Mouse (Mus musculus): ENCODE data around the gene Mrps35. TPM values are rescaled to one million over a fixed set of nuclear protein-coding genes. Genes with fewer than 3 reads are reported as not detected.

The Mrps35 gene
- polyA plus RNA-seq, 1 experiment, result 44.9 TPM

DNA sequence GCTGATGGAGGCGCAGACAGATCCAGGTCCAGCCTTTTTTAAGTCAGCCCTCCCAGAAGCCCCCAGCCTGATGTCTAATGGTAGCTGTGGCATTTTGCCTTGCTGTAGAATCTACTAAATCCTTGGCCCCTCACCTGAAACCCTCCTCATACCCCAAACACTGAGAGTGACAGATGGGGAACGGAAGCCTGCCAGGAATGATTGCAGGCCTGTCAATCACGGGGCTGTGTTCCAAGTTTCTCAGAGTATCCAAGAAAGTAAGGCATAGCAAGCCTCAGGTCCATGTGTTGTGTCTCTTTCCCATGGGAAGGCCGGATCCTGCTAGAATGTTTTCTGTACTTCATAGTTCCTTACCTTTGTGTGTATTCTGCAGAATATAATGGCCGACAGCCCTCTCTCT, 47.6 kb downstream of the Mrps35 start:
- Histone ChIP-seq H3K27me3 (ENCODE audit: control insufficient read depth, insufficient read depth, insufficient read length) (no peaks in the 10 kb centered on the region), H3K79me2 (ENCODE audit: control insufficient read depth, insufficient read depth) (peaks cover 21% of the 10 kb centered on the region), H3ac (ENCODE audit: control insufficient read depth, insufficient read length) (no peak overlapping the region), H3K36me3 (ENCODE audit: control insufficient read depth, insufficient read depth) (peaks cover 4% of the 10 kb centered on the region), H3K4me3 (peak overlapping the region; percentile 67), H3K4me2 (ENCODE audit: low read depth) (no peak overlapping the region)
- TF ChIP-seq E2F4 (IDR thresholded peaks at IDR 0.05; ENCODE audit: insufficient read depth), result no peak
- TF ChIP-seq TCF12 (IDR thresholded peaks at IDR 0.05; ENCODE audit: insufficient read depth, poor library complexity, severe bottlenecking), result no peak
- no peak for TF ChIP-seq TCF3 (IDR thresholded peaks at IDR 0.05; ENCODE audit: insufficient read length, low read depth)
- TF ChIP-seq POLR2AphosphoS2 (IDR thresholded peaks at IDR 0.05; ENCODE audit: insufficient read length, low read depth), result no peak
- no peak for TF ChIP-seq POLR2A (IDR thresholded peaks at IDR 0.05; ENCODE audit: insufficient read length, low read depth)
- TF ChIP-seq MAX (IDR thresholded peaks at IDR 0.05; ENCODE audit: low read depth), result no peak
- no peak for TF ChIP-seq MYOG (IDR thresholded peaks at IDR 0.05; ENCODE audit: control insufficient read depth in 1 of 3, insufficient read depth in 1 of 3, insufficient read length in 2 of 3, low read depth in 2 of 3)
- TF ChIP-seq REST (IDR thresholded peaks at IDR 0.05; ENCODE audit: insufficient read depth, insufficient read length), result no peak
- no peak for TF ChIP-seq MYOD1 (IDR thresholded peaks at IDR 0.05; ENCODE audit: control insufficient read depth in 1 of 3, insufficient read length in 2 of 3, low read depth in 2 of 3)
- no peak for TF ChIP-seq CEBPB (IDR thresholded peaks at IDR 0.05; ENCODE audit: insufficient read depth, poor library complexity, severe bottlenecking)
- TF ChIP-seq USF1 (IDR thresholded peaks at IDR 0.05; ENCODE audit: low read depth), result no peak
- TF ChIP-seq SRF (IDR thresholded peaks at IDR 0.05; ENCODE audit: control insufficient read depth, insufficient read length, low read depth), result no peak

DNA sequence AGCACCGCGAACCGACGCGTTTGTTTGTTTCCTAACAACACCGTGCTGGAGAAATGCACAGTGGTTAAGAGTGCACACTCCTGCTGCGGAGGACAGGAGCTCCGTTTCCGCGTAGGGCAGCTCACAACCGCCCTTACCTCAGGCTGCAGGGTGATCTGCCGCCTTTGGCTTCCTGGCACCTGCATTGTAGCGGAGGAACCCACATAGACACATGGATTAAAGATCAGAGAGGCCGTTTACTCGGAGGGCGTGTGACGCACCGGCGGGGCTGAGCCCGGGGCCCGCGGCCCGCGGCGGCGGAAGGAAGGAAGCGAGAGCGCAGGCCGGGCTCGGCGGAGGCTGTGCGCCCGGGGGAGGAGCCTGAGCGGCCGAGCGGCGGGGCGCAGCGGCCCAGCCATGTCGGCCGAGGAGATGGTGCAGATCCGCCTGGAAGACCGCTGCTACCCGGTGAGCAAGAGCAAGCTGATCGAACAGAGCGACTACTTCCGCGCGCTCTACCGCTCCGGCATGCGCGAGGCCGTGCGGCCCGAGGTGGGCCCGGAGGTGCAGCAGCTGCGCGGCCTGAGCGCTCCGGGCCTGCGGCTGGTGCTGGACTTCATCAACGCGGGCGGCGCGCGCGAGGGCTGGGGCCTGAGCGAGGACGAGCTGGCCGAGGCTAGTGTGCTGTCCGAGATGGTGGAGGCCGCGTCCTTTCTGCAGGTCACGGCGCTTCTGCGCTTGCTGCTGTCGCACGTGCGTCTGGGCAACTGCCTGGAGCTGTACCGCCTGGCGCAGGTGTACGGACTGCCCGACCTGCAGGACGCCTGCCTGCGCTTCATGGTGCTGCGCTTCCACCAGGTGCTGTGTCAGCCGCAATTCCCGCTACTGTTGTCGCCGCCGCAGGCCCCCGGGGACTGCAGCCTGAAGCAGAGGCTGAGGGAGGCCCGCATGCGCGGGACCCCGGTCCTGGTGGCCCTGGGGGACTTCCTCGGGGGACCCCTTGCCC, 48.9 kb downstream of the Mrps35 start, which contains the start of gene Klhl42:
Gene Klhl42 (plus strand): TSS at position 244 of the 985 bp plus-strand sequence.
- Histone ChIP-seq H3ac (ENCODE audit: control insufficient read depth, insufficient read length) (peak within 1 kb of the TSS; percentile 58), H3K4me3 (peak within 1 kb of the TSS; percentile 67), H3K4me2 (ENCODE audit: low read depth) (peak within 1 kb of the TSS; percentile 94), H3K79me2 (ENCODE audit: control insufficient read depth, insufficient read depth) (peaks cover 24% of the 10 kb centered on the region), H3K36me3 (ENCODE audit: control insufficient read depth, insufficient read depth) (peaks cover 4% of the 10 kb centered on the region), H3K27me3 (ENCODE audit: control insufficient read depth, insufficient read depth, insufficient read length) (no peaks in the 10 kb centered on the region)
- TF ChIP-seq MAX (IDR thresholded peaks at IDR 0.05; ENCODE audit: low read depth) (no peak), MYOG (IDR thresholded peaks at IDR 0.05; ENCODE audit: control insufficient read depth in 1 of 3, insufficient read depth in 1 of 3, insufficient read length in 2 of 3, low read depth in 2 of 3) (peak in 2 of 3 experiments; percentile 45 to 54), SRF (IDR thresholded peaks at IDR 0.05; ENCODE audit: control insufficient read depth, insufficient read length, low read depth) (no peak), POLR2A (IDR thresholded peaks at IDR 0.05; ENCODE audit: insufficient read length, low read depth) (peak; percentile 84), USF1 (IDR thresholded peaks at IDR 0.05; ENCODE audit: low read depth) (no peak), POLR2AphosphoS2 (IDR thresholded peaks at IDR 0.05; ENCODE audit: insufficient read length, low read depth) (peak; percentile 86), REST (IDR thresholded peaks at IDR 0.05; ENCODE audit: insufficient read depth, insufficient read length) (no peak)

DNA sequence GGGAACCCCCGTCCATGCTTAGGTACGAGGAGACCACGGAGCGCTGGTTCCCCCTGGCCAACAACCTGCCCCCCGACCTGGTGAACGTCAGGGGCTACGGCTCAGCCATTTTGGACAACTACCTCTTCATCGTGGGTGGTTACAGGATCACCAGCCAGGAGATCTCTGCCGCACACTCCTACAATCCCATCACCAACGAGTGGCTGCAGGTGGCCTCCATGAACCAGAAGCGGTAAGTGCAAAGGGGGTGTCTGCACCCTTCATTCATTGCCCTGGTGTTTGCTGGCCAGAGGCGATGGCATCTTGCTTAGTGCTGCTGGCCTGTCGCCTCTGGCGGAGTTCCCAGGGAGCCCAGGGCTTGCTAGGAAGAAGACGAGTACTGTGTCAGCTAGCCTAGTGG, 49.6 kb downstream of the Mrps35 start:
- TF ChIP-seq POLR2AphosphoS2 (IDR thresholded peaks at IDR 0.05; ENCODE audit: insufficient read length, low read depth), result no peak
- TF ChIP-seq SRF (IDR thresholded peaks at IDR 0.05; ENCODE audit: control insufficient read depth, insufficient read length, low read depth), result no peak
- TF ChIP-seq MYOD1 (IDR thresholded peaks at IDR 0.05; ENCODE audit: control insufficient read depth in 1 of 3, insufficient read length in 2 of 3, low read depth in 2 of 3), result no peak
- no peak for TF ChIP-seq REST (IDR thresholded peaks at IDR 0.05; ENCODE audit: insufficient read depth, insufficient read length)
- TF ChIP-seq POLR2A (IDR thresholded peaks at IDR 0.05; ENCODE audit: insufficient read length, low read depth), result no peak
- no peak for TF ChIP-seq E2F4 (IDR thresholded peaks at IDR 0.05; ENCODE audit: insufficient read depth)
- no peak for TF ChIP-seq TCF12 (IDR thresholded peaks at IDR 0.05; ENCODE audit: insufficient read depth, poor library complexity, severe bottlenecking)
- no peak for TF ChIP-seq USF1 (IDR thresholded peaks at IDR 0.05; ENCODE audit: low read depth)
- TF ChIP-seq MYOG (IDR thresholded peaks at IDR 0.05; ENCODE audit: control insufficient read depth in 1 of 3, insufficient read depth in 1 of 3, insufficient read length in 2 of 3, low read depth in 2 of 3), result no peak
- no peak for TF ChIP-seq TCF3 (IDR thresholded peaks at IDR 0.05; ENCODE audit: insufficient read length, low read depth)
- TF ChIP-seq MAX (IDR thresholded peaks at IDR 0.05; ENCODE audit: low read depth), result no peak
- Histone ChIP-seq H3ac (ENCODE audit: control insufficient read depth, insufficient read length) (peak overlapping the region; percentile 58), H3K4me2 (ENCODE audit: low read depth) (peak overlapping the region; percentile 90), H3K27me3 (ENCODE audit: control insufficient read depth, insufficient read depth, insufficient read length) (no peaks in the 10 kb centered on the region), H3K36me3 (ENCODE audit: control insufficient read depth, insufficient read depth) (peaks cover 4% of the 10 kb centered on the region), H3K79me2 (ENCODE audit: control insufficient read depth, insufficient read depth) (peaks cover 24% of the 10 kb centered on the region), H3K4me3 (peak overlapping the region; percentile 67)

DNA sequence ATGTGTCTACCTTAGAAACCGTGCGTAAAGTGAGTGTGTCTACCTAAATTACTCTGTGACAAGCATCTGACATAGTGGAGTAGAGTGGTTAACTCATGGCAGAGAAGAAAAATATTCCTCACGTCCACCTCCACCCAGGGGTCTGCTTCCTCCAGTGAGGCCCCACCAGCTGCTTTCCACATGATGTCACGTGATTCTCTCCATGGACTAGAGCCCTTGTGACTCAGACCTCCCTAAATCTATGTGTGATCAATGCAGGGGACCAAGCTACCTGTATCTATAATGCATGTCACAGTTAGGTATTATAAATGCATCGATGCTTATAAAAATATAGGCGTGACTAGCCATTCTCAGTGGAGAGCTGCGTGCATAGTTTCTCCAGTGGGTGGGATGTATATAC, 52.2 kb downstream of the Mrps35 start:
- no peaks in the 10 kb centered on the region for H3K27me3 ChIP-seq (ENCODE audit: control insufficient read depth, insufficient read depth, insufficient read length)
- H3K79me2 ChIP-seq (ENCODE audit: control insufficient read depth, insufficient read depth), result peaks cover 24% of the 10 kb centered on the region
- H3K4me3 ChIP-seq, result no peak overlapping the region
- no peak overlapping the region for H3K4me2 ChIP-seq (ENCODE audit: low read depth)
- H3K36me3 ChIP-seq (ENCODE audit: control insufficient read depth, insufficient read depth), result peaks cover 4% of the 10 kb centered on the region
- TF ChIP-seq SRF (IDR thresholded peaks at IDR 0.05; ENCODE audit: control insufficient read depth, insufficient read length, low read depth) (no peak), MYOD1 (IDR thresholded peaks at IDR 0.05; ENCODE audit: control insufficient read depth in 1 of 3, insufficient read length in 2 of 3, low read depth in 2 of 3) (no peak), REST (IDR thresholded peaks at IDR 0.05; ENCODE audit: insufficient read depth, insufficient read length) (no peak), E2F4 (IDR thresholded peaks at IDR 0.05; ENCODE audit: insufficient read depth) (no peak), TCF3 (IDR thresholded peaks at IDR 0.05; ENCODE audit: insufficient read length, low read depth) (no peak), USF1 (IDR thresholded peaks at IDR 0.05; ENCODE audit: low read depth) (no peak), POLR2AphosphoS2 (IDR thresholded peaks at IDR 0.05; ENCODE audit: insufficient read length, low read depth) (no peak), CEBPB (IDR thresholded peaks at IDR 0.05; ENCODE audit: insufficient read depth, poor library complexity, severe bottlenecking) (no peak), TCF12 (IDR thresholded peaks at IDR 0.05; ENCODE audit: insufficient read depth, poor library complexity, severe bottlenecking) (no peak), POLR2A (IDR thresholded peaks at IDR 0.05; ENCODE audit: insufficient read length, low read depth) (no peak), MAX (IDR thresholded peaks at IDR 0.05; ENCODE audit: low read depth) (no peak), MYOG (IDR thresholded peaks at IDR 0.05; ENCODE audit: control insufficient read depth in 1 of 3, insufficient read depth in 1 of 3, insufficient read length in 2 of 3, low read depth in 2 of 3) (no peak)
- no peak overlapping the region for H3ac ChIP-seq (ENCODE audit: control insufficient read depth, insufficient read length)
